7 mouse cellular contexts compared by ENCODE assay signal in genomic region chr1:187997584-187998338, GRCm38 (mm10).
A peak's percentile ranks its signal among the peaks of the same experiment; 100 is the strongest.
DNase-seq lines count a peak whose midpoint lies in the region; ATAC-seq and TF ChIP-seq lines count a peak whose summit lies in the region.

No protein-coding gene starts in this region.

- no peaks in the 10 kb centered on the region for H3K36me3 ChIP-seq in forebrain, embryonic 14.5 days (ENCODE audit: control insufficient read depth, insufficient read depth, low read length)
- H3K36me3 ChIP-seq in heart, postnatal 0 days (replicated peaks; ENCODE audit: control insufficient read depth, insufficient read depth, low read length): no peaks in the 10 kb centered on the region
- no peaks in the 10 kb centered on the region for H3K36me3 ChIP-seq in liver, embryonic 13.5 days

- peak; percentile 43; the same call in 1 of the 2 replicates for TF ChIP-seq POLR2A in cerebellum, adult 2 months (IDR thresholded peaks at IDR 0.05; ENCODE audit: borderline replicate concordance, insufficient read depth, low read length)

- H3K4me1 ChIP-seq in cerebellum, adult 2 months (ENCODE audit: control insufficient read depth, insufficient read depth, low read length): no peaks in the 10 kb centered on the region
- H3K4me1 ChIP-seq in forebrain, embryonic 14.5 days (ENCODE audit: control insufficient read depth, insufficient read depth, low read length): peaks cover 6% of the 10 kb centered on the region
- H3K4me1 ChIP-seq in heart, postnatal 0 days (ENCODE audit: control insufficient read depth, insufficient read depth): 0 out of 2 replicates have a peak, but pooled peaks cover 4% of the 10 kb centered on the region
- H3K4me1 ChIP-seq in liver, embryonic 13.5 days (replicated peaks): peaks cover 4% of the 10 kb centered on the region; the same call in 1 of the 2 replicates

- no peaks in the 10 kb centered on the region for H3K9me3 ChIP-seq in forebrain, embryonic 14.5 days (replicated peaks; ENCODE audit: control insufficient read depth, low read length)
- H3K9me3 ChIP-seq in heart, postnatal 0 days (replicated peaks; ENCODE audit: control insufficient read depth, low read length): no peaks in the 10 kb centered on the region
- no peaks in the 10 kb centered on the region for H3K9me3 ChIP-seq in liver, embryonic 13.5 days (replicated peaks)

- no peak overlapping the region for H3K27ac ChIP-seq in cerebellum, adult 2 months (ENCODE audit: insufficient read depth, low read length)
- H3K27ac ChIP-seq in forebrain, embryonic 14.5 days (ENCODE audit: low read depth, low read length): peak overlapping the region; percentile 27; the same call in 1 of the 2 replicates
- peak overlapping the region; percentile 65 for H3K27ac ChIP-seq in heart, postnatal 0 days (ENCODE audit: low read depth)
- H3K27ac ChIP-seq in liver, embryonic 13.5 days: no peak overlapping the region

- ATAC-seq in forebrain, embryonic 14.5 days: peak; percentile 95
- peak; percentile 96 for ATAC-seq in heart, postnatal 0 days (ENCODE audit: insufficient read depth, low read depth)
- ATAC-seq in liver, embryonic 13.5 days (ENCODE audit: low read depth): peak; percentile 78

- H3K27me3 ChIP-seq in cerebellum, adult 2 months (ENCODE audit: control insufficient read depth, insufficient read depth, low read length): no peaks in the 10 kb centered on the region; the same call in 1 of the 2 replicates
- no peaks in the 10 kb centered on the region for H3K27me3 ChIP-seq in forebrain, embryonic 14.5 days (replicated peaks; ENCODE audit: control insufficient read depth, insufficient read depth, low read length)
- no peaks in the 10 kb centered on the region for H3K27me3 ChIP-seq in heart, postnatal 0 days (ENCODE audit: control insufficient read depth, insufficient read depth, low read length)
- H3K27me3 ChIP-seq in liver, embryonic 13.5 days: peaks cover 11% of the 10 kb centered on the region

- TF ChIP-seq EP300 in heart, postnatal 0 days (IDR thresholded peaks at IDR 0.05; ENCODE audit: low read depth): no peak

- H3K4me3 ChIP-seq in cerebellum, adult 2 months (replicated peaks; ENCODE audit: insufficient read depth, low read depth, low read length): peak overlapping the region; percentile 65
- H3K4me3 ChIP-seq in forebrain, embryonic 14.5 days (ENCODE audit: low read depth, low read length): peak overlapping the region; percentile 41
- H3K4me3 ChIP-seq in heart, postnatal 0 days (ENCODE audit: low read depth, low read length): peak overlapping the region; percentile 51
- peak overlapping the region; percentile 25 for H3K4me3 ChIP-seq in liver, embryonic 13.5 days (replicated peaks)

- H3K9ac ChIP-seq in forebrain, embryonic 14.5 days (ENCODE audit: low read length): peak overlapping the region; percentile 48; the same call in 1 of the 2 replicates
- H3K9ac ChIP-seq in heart, postnatal 0 days (replicated peaks; ENCODE audit: low read depth, low read length): peak overlapping the region; percentile 42; the same call in 1 of the 2 replicates
- no peak overlapping the region for H3K9ac ChIP-seq in liver, embryonic 13.5 days

- H3K4me2 ChIP-seq in forebrain, embryonic 14.5 days (ENCODE audit: low read length): peak overlapping the region; percentile 81
- peak overlapping the region; percentile 55 for H3K4me2 ChIP-seq in heart, postnatal 0 days (ENCODE audit: low read depth, low read length)
- H3K4me2 ChIP-seq in liver, embryonic 13.5 days: peak overlapping the region; percentile 51

- peak; percentile 75 to 83 for DNase-seq in cerebellum, adult 2 months
- peak; percentile 88 for DNase-seq in forebrain, embryonic 14.5 days (ENCODE audit: low spot score)
- DNase-seq in heart, postnatal 0 days (ENCODE audit: low spot score): peak; percentile 87
- DNase-seq in kidney, postnatal 14 days: peak; percentile 83
- DNase-seq in liver, embryonic 13.5 days: peak; percentile 12
- peak; percentile 80 for DNase-seq in neural tube, embryonic 10.5 days (ENCODE audit: extremely low spot score, low spot score)
- DNase-seq in testis, postnatal 14 days (ENCODE audit: low spot score): peak; percentile 65

- WGBS in cerebellum, adult 2 months: under 1% methylated on average over 39 of the region's 39 CpGs
- WGBS in forebrain, embryonic 14.5 days: under 1% methylated on average over 39 of the region's 39 CpGs
- WGBS in heart, postnatal 0 days: under 1% methylated on average over 39 of the region's 39 CpGs
- 2% methylated on average over 39 of the region's 39 CpGs for WGBS in liver, embryonic 13.5 days (ENCODE audit: insufficient replicate concordance)

- TF ChIP-seq CTCF in cerebellum, adult 2 months (IDR thresholded peaks at IDR 0.05; ENCODE audit: borderline replicate concordance, insufficient read depth, low read depth, low read length): no peak
- no peak for TF ChIP-seq CTCF in heart, postnatal 0 days (IDR thresholded peaks at IDR 0.05; ENCODE audit: low read depth)

Comparison
In these comparisons a context has a peak if more than half of its experiments do, and no peak if none do; other contexts are left out.
1. DNase-seq: peak in every context shown above with its lines; median percentile 88 in forebrain, embryonic 14.5 days; 87 in heart, postnatal 0 days; 83 in kidney, postnatal 14 days; 80 in neural tube, embryonic 10.5 days; 79 in cerebellum, adult 2 months; 65 in testis, postnatal 14 days; 12 in liver, embryonic 13.5 days.
2. H3K27ac ChIP-seq: peak in forebrain, embryonic 14.5 days (single experiment) and heart, postnatal 0 days (single experiment); none in cerebellum, adult 2 months (single experiment) and liver, embryonic 13.5 days (single experiment).
3. Peak in every context shown above with its lines, with median percentiles within 50 percentile points of each other: H3K4me3 ChIP-seq, ATAC-seq and H3K4me2 ChIP-seq.